Mouse (Mus musculus): ENCODE measurements around the gene Peg3. TPM values are rescaled to one million over a fixed set of nuclear protein-coding genes. Genes with fewer than 3 reads are reported as not detected.

Peg3 gene
- polyA plus RNA-seq, 2 experiments, result 19.3 to 32.5 TPM

DNA sequence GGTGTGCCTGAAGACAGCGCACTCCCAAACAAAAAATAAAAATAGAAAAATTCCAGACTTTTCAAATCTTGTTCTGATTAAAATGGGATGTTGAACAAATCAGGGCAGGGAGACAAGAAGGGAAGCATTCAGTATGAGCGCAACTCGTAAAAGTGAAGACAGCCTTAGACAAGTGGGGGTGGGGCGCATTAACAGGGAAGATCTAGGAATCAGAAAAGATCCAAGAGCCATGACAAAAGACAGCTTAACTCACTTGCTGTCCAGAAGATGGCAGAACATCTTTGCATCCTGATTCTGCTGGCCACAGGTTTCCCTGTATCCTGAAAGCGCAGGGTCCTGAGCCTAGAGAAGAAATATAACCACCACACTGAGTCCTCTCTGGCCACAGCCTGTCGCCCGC, 71.6 kb downstream of the Peg3 start:
- Histone ChIP-seq H3K4me1 (replicated peaks; ENCODE audit: control insufficient read depth in 2 of 2, insufficient read depth in 2 of 2, low read length in 1 of 2) (no peaks in the 10 kb centered on the region), H3K4me3 (ENCODE audit: insufficient read depth in 1 of 2, low read depth in 2 of 2, low read length in 2 of 2) (no peak overlapping the region), H3K27me3 (ENCODE audit: control insufficient read depth, insufficient read depth, low read length) (no peaks in the 10 kb centered on the region), H3K9ac (replicated peaks) (no peak overlapping the region), H3K4me2 (ENCODE audit: low read depth) (no peak overlapping the region), H3K27ac (no peak overlapping the region), H3K9me3 (ENCODE audit: control insufficient read depth, low read length) (no peaks in the 10 kb centered on the region), H3K36me3 (replicated peaks; ENCODE audit: control insufficient read depth, insufficient read depth, low read depth) (no peaks in the 10 kb centered on the region)
- ATAC-seq (ENCODE audit: insufficient read depth) (no peak), DNase-seq (ENCODE audit: low read depth in 3 of 3, low spot score in 3 of 3) (no peak)
- TF ChIP-seq CTCF (IDR thresholded peaks at IDR 0.05; ENCODE audit: low read depth) (no peak), EP300 (IDR thresholded peaks at IDR 0.05; ENCODE audit: low read depth) (no peak)
- 67% methylated on average over 7 of the region's 7 CpGs for WGBS (ENCODE audit: insufficient replicate concordance)

Other genes starting within 250 kb of the Peg3 start
- gene Olfr5, start 243.5 kb downstream of the Peg3 start, polyA plus RNA-seq (2012; rRNA removed), result not detected in 2 replicates
- gene Olfr5, start 243.5 kb downstream of the Peg3 start, polyA plus RNA-seq (2014; fragmentation: Nextera tagmentation; extraction: Ambion mirVana), result not detected in 2 replicates
- gene Olfr1347, start 230.7 kb downstream of the Peg3 start, polyA plus RNA-seq (2012; rRNA removed), result not detected in 2 replicates
- not detected in 2 replicates for gene Olfr1347, start 230.7 kb downstream of the Peg3 start, polyA plus RNA-seq (2014; fragmentation: Nextera tagmentation; extraction: Ambion mirVana)
- gene Olfr1348, start 221.7 kb downstream of the Peg3 start, polyA plus RNA-seq (2012; rRNA removed), result not detected in 2 replicates
- not detected in 2 replicates for gene Olfr1348, start 221.7 kb downstream of the Peg3 start, polyA plus RNA-seq (2014; fragmentation: Nextera tagmentation; extraction: Ambion mirVana)
- gene Olfr1349, start 207.5 kb downstream of the Peg3 start, polyA plus RNA-seq (2012; rRNA removed), result not detected in 2 replicates
- gene Olfr1349, start 207.5 kb downstream of the Peg3 start, polyA plus RNA-seq (2014; fragmentation: Nextera tagmentation; extraction: Ambion mirVana), result not detected in 2 replicates
- gene Olfr1350, start 165.6 kb downstream of the Peg3 start, polyA plus RNA-seq (2012; rRNA removed), result not detected in 2 replicates
- not detected in 2 replicates for gene Olfr1350, start 165.6 kb downstream of the Peg3 start, polyA plus RNA-seq (2014; fragmentation: Nextera tagmentation; extraction: Ambion mirVana)
- 3.6 and 4.3 TPM in 2 replicates for gene Zim1, start 34.0 kb downstream of the Peg3 start, polyA plus RNA-seq (2012; rRNA removed)
- gene Zim1, start 34.0 kb downstream of the Peg3 start, polyA plus RNA-seq (2014; fragmentation: Nextera tagmentation; extraction: Ambion mirVana), result 0.72 and 1.1 TPM in 2 replicates
- gene Usp29, start 147 bp upstream of the Peg3 start, polyA plus RNA-seq (2012; rRNA removed), result 1.7 and 1.8 TPM in 2 replicates
- 1.0 and 1.1 TPM in 2 replicates for gene Usp29, start 147 bp upstream of the Peg3 start, polyA plus RNA-seq (2014; fragmentation: Nextera tagmentation; extraction: Ambion mirVana)